Mouse (Mus musculus): Measurements from ENCODE around the gene Tmem136. TPM values are rescaled to one million over a fixed set of nuclear protein-coding genes. Genes with fewer than 3 reads are reported as not detected.
"Not testable (repeated sequence)": the region's sequence is repeated elsewhere in the genome, so short reads cannot be mapped to it uniquely, and the experiment has no call there.

Gene Tmem136
- polyA plus RNA-seq, 1 experiment from 2014 or later, result 4.0 TPM

DNA sequence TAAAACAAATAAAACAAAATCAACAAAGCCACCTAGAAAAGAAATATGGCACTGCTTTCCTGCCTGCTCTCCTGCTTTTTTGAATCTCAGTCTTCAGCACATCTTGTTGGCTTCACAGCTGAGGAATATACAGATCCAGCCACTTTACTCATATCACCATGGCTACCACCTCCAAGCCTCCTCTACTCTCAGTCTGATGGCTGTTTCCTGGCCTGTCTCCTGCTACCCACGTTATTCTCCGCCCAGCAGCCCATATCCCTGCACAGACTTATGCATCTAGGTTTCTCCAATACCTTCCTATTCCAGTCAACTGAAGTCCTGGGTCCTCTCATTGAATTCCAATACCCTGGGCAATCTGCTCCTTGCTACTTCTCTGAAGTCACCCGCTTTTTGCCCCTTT, 17.2 kb upstream of the Tmem136 start:
- Histone ChIP-seq H3K4me2 (ENCODE audit: low read depth, low read length) (no peak overlapping the region), H3K9me3 (replicated peaks; ENCODE audit: control insufficient read depth, low read length) (no peaks in the 10 kb centered on the region), H3K4me1 (ENCODE audit: control insufficient read depth, insufficient read depth, low read length) (no peaks in the 10 kb centered on the region), H3K36me3 (ENCODE audit: control insufficient read depth, insufficient read depth, low read length) (no peaks in the 10 kb centered on the region), H3K27me3 (ENCODE audit: control insufficient read depth, insufficient read depth, low read length) (no peaks in the 10 kb centered on the region), H3K9ac (ENCODE audit: low read length) (no peak overlapping the region), H3K27ac (ENCODE audit: low read length) (no peak overlapping the region), H3K4me3 (replicated peaks; ENCODE audit: low read length) (no peak overlapping the region)
- 82% methylated on average over 3 of the region's 3 CpGs for WGBS
- ATAC-seq (ENCODE audit: insufficient read depth, low FRiP score), result no peak

DNA sequence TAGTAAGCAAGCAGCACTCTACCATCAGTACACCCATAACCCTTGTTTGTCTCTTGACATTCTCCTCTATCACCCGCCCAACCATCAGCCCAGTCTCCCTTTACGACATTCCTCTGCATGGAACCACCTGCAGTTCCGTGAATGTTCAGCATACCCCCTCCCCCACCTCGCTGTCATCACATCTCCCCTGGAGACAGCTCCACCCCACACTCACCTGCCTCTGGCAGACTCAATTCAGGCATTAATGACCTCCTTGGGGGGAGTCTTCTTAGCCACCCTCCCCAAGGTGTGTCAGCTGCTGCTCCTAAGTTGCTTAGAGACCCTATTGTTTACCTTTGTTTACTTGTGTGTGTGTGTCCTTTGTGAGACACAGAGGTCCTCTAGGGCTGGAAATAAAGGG, 16.0 kb upstream of the Tmem136 start:
- Histone ChIP-seq H3K27ac (ENCODE audit: low read length) (no peak overlapping the region), H3K9ac (ENCODE audit: low read length) (no peak overlapping the region), H3K36me3 (ENCODE audit: control insufficient read depth, insufficient read depth, low read length) (no peaks in the 10 kb centered on the region), H3K9me3 (replicated peaks; ENCODE audit: control insufficient read depth, low read length) (no peaks in the 10 kb centered on the region), H3K4me3 (replicated peaks; ENCODE audit: low read length) (no peak overlapping the region), H3K4me1 (ENCODE audit: control insufficient read depth, insufficient read depth, low read length) (peaks cover 4% of the 10 kb centered on the region; the same call in 1 of the 2 replicates), H3K27me3 (ENCODE audit: control insufficient read depth, insufficient read depth, low read length) (no peaks in the 10 kb centered on the region), H3K4me2 (ENCODE audit: low read depth, low read length) (no peak overlapping the region)
- 33% methylated on average over 4 of the region's 4 CpGs for WGBS
- ATAC-seq (ENCODE audit: insufficient read depth, low FRiP score), result no peak

DNA sequence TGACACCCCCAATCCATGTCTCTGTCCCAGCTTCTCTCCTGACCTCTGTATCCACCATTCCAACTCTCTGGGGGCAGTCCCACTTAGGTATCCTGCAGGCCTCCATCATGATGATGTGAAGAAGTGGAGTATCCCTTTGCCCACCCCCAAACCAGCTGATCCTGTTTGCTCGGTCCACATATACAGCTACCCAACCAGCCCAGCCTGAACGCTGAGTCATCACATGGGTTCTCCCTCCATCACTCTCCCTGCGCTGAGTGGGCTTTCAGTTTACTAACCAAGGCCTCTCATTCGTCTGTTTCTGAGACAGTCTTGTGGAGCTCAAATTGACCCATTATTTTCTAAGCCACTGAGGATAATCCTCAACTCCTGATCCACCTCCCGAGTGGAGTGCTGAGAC, 15.6 kb upstream of the Tmem136 start:
- no peaks in the 10 kb centered on the region for H3K27me3 ChIP-seq (ENCODE audit: control insufficient read depth, insufficient read depth, low read length)
- H3K27ac ChIP-seq (ENCODE audit: low read length), result no peak overlapping the region
- no peak overlapping the region for H3K4me3 ChIP-seq (replicated peaks; ENCODE audit: low read length)
- no peaks in the 10 kb centered on the region for H3K36me3 ChIP-seq (ENCODE audit: control insufficient read depth, insufficient read depth, low read length)
- 62% methylated on average over 5 of the region's 5 CpGs for WGBS
- no peak overlapping the region for H3K4me2 ChIP-seq (ENCODE audit: low read depth, low read length)
- no peaks in the 10 kb centered on the region for H3K9me3 ChIP-seq (replicated peaks; ENCODE audit: control insufficient read depth, low read length)
- H3K4me1 ChIP-seq (ENCODE audit: control insufficient read depth, insufficient read depth, low read length), result peaks cover 4% of the 10 kb centered on the region; the same call in 1 of the 2 replicates
- no peak for ATAC-seq (ENCODE audit: insufficient read depth, low FRiP score)
- H3K9ac ChIP-seq (ENCODE audit: low read length), result no peak overlapping the region

DNA sequence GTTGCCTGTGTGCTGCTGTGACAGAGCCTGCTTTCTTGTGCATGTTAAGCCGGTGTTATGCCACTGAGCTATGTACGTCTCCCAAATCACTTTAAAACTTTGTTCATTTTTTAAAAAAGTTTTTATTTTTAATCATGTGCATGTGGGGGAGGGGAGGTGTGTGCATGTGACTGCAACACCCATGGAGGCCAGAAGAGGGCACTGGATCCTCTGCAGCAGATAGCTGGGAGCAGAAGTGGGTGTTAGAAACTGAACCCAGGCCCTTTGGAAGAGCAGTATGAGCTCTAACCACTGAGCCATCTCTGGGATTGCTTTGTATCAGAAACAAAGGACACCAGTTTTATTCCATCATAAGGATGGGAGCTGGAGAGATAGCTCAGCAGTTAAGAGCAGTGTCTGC, 14.3 kb upstream of the Tmem136 start:
- Histone ChIP-seq H3K9ac (ENCODE audit: low read length) (no peak overlapping the region), H3K27me3 (ENCODE audit: control insufficient read depth, insufficient read depth, low read length) (no peaks in the 10 kb centered on the region), H3K27ac (ENCODE audit: low read length) (no peak overlapping the region), H3K9me3 (replicated peaks; ENCODE audit: control insufficient read depth, low read length) (no peaks in the 10 kb centered on the region), H3K4me3 (replicated peaks; ENCODE audit: low read length) (no peak overlapping the region), H3K4me2 (ENCODE audit: low read depth, low read length) (no peak overlapping the region), H3K4me1 (ENCODE audit: control insufficient read depth, insufficient read depth, low read length) (peaks cover 4% of the 10 kb centered on the region; the same call in 1 of the 2 replicates), H3K36me3 (ENCODE audit: control insufficient read depth, insufficient read depth, low read length) (no peaks in the 10 kb centered on the region)
- 91% methylated on average over 2 of the region's 2 CpGs for WGBS
- no peak for ATAC-seq (ENCODE audit: insufficient read depth, low FRiP score)

DNA sequence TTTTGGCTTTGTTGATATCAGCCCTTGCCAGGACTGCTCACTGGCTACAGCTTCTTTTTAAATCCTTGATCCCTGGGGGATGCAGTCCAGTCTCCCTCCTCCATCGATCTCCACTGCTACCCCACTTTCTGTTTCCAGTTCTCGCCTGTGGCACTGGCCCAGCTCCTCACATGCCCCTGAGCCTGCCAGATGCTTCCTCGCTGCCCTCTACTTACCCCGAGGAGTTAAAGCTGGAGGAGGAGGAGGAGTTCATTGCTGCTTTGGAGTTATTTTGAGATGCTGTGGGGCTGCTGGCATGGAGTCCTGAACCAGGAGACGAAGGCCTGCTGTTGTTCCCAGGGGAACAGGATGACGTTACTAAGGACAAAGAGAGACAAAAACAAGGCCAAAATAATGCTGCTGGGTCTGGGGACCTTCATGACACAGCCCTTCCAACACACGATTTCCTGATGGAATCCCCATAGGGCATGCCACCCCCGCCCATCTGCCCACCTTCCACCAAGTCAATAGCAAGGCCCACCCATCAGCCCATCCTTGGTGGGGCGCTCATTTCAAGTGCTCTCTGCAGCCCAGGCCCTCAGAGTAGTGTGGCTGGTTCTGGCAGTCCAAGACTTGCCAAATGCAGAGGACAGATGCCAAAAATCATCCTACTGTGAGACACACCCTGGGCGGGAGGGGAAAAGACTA, 10.9 kb upstream of the Tmem136 start:
- no peak overlapping the region for H3K4me3 ChIP-seq (replicated peaks; ENCODE audit: low read length)
- no peaks in the 10 kb centered on the region for H3K9me3 ChIP-seq (replicated peaks; ENCODE audit: control insufficient read depth, low read length)
- no peak overlapping the region for H3K9ac ChIP-seq (ENCODE audit: low read length)
- peaks cover 4% of the 10 kb centered on the region; the same call in 1 of the 2 replicates for H3K4me1 ChIP-seq (ENCODE audit: control insufficient read depth, insufficient read depth, low read length)
- H3K36me3 ChIP-seq (ENCODE audit: control insufficient read depth, insufficient read depth, low read length), result no peaks in the 10 kb centered on the region
- peak overlapping the region; percentile 29; the same call in 1 of the 2 replicates for H3K27ac ChIP-seq (ENCODE audit: low read length)
- 57% methylated on average over 10 of the region's 10 CpGs for WGBS
- no peak overlapping the region for H3K4me2 ChIP-seq (ENCODE audit: low read depth, low read length)
- H3K27me3 ChIP-seq (ENCODE audit: control insufficient read depth, insufficient read depth, low read length), result no peaks in the 10 kb centered on the region
- peak; percentile 31; the same call in 1 of the 2 replicates for ATAC-seq (ENCODE audit: insufficient read depth, low FRiP score)

DNA sequence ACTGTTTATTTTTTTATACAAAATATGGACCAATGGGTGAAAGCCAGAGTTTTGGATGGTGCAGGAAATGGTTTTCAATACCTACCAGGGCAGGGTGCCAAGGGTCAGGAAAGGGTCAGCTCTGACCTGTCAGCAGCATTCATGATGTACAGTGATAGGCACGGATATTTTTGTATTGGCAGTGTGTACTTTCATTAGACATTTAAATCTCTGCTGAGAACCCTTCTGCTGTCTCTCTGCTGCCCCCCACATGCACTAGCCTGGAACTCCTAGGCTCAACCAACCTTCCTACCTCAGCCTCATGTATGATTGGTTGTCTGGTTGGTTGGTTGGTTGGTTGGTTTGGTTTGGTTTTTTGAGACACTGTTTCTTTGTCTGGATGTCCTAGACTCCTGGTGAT, 6.0 kb upstream of the Tmem136 start:
- Histone ChIP-seq H3K9ac (ENCODE audit: low read length) (no peak overlapping the region), H3K36me3 (ENCODE audit: control insufficient read depth, insufficient read depth, low read length) (no peaks in the 10 kb centered on the region), H3K4me1 (ENCODE audit: control insufficient read depth, insufficient read depth, low read length) (peaks cover under 1% of the 10 kb centered on the region; the same call in 1 of the 2 replicates), H3K27ac (ENCODE audit: low read length) (no peak overlapping the region), H3K27me3 (ENCODE audit: control insufficient read depth, insufficient read depth, low read length) (no peaks in the 10 kb centered on the region), H3K4me3 (replicated peaks; ENCODE audit: low read length) (no peak overlapping the region), H3K9me3 (replicated peaks; ENCODE audit: control insufficient read depth, low read length) (no peaks in the 10 kb centered on the region), H3K4me2 (ENCODE audit: low read depth, low read length) (no peak overlapping the region)
- ATAC-seq (ENCODE audit: insufficient read depth, low FRiP score), result no peak
- 26% methylated on average over 1 of the region's 1 CpGs for WGBS

DNA sequence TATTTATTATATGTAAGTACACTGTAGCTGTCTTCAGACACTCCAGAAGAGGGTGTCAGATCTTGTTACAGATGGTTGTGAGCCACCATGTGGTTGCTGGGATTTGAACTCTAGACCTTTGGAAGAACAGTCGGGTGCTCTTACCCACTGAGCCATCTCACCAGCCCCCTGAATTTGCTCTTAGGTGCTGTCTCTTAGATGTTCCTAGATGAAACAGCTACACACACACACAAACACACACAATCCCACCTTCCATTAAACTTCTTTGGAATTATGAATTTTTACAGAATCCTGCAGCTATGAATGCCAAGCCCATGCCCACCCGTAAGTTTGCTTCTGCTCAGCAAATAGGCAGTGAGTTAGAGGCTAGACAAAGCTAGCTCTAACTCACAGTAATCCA, 5.6 kb upstream of the Tmem136 start:
- not testable (repeated sequence) for ATAC-seq (ENCODE audit: insufficient read depth, low FRiP score); H3K36me3 ChIP-seq (ENCODE audit: control insufficient read depth, insufficient read depth, low read length); H3K9ac ChIP-seq (ENCODE audit: low read length); H3K27ac ChIP-seq (ENCODE audit: low read length); H3K4me1 ChIP-seq (ENCODE audit: control insufficient read depth, insufficient read depth, low read length); H3K4me2 ChIP-seq (ENCODE audit: low read depth, low read length); H3K9me3 ChIP-seq (replicated peaks; ENCODE audit: control insufficient read depth, low read length); H3K27me3 ChIP-seq (ENCODE audit: control insufficient read depth, insufficient read depth, low read length); H3K4me3 ChIP-seq (replicated peaks; ENCODE audit: low read length)
- 83% methylated on average over 2 of the region's 2 CpGs for WGBS

DNA sequence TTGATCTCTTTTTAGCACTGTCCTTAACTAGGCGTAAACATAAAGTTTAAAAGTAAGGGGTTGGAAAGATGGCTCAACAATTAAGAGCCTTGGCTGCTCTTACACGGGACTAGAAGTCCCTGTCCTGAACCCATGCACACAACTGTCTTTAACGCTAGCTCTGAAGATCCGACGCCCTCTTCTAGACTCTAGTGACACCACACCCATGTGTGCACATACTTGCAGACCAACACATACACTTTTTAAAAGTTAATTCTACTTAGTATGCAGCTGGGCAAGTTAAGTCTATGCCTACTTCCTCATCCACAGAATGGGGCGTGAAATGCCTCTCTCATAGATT, 597 bp upstream of the Tmem136 start:
- H3K27ac ChIP-seq (ENCODE audit: low read length), result no peak overlapping the region
- H3K4me3 ChIP-seq (replicated peaks; ENCODE audit: low read length), result no peak overlapping the region
- peaks cover 7% of the 10 kb centered on the region for H3K4me1 ChIP-seq (ENCODE audit: control insufficient read depth, insufficient read depth, low read length)
- 75% methylated on average over 6 of the region's 6 CpGs for WGBS
- no peaks in the 10 kb centered on the region for H3K36me3 ChIP-seq (ENCODE audit: control insufficient read depth, insufficient read depth, low read length)
- ATAC-seq (ENCODE audit: insufficient read depth, low FRiP score), result peak; percentile 18; the same call in 1 of the 2 replicates
- no peaks in the 10 kb centered on the region for H3K27me3 ChIP-seq (ENCODE audit: control insufficient read depth, insufficient read depth, low read length)
- H3K9me3 ChIP-seq (replicated peaks; ENCODE audit: control insufficient read depth, low read length), result no peaks in the 10 kb centered on the region
- no peak overlapping the region for H3K9ac ChIP-seq (ENCODE audit: low read length)
- peak overlapping the region; percentile 73; the same call in 1 of the 2 replicates for H3K4me2 ChIP-seq (ENCODE audit: low read depth, low read length)

DNA sequence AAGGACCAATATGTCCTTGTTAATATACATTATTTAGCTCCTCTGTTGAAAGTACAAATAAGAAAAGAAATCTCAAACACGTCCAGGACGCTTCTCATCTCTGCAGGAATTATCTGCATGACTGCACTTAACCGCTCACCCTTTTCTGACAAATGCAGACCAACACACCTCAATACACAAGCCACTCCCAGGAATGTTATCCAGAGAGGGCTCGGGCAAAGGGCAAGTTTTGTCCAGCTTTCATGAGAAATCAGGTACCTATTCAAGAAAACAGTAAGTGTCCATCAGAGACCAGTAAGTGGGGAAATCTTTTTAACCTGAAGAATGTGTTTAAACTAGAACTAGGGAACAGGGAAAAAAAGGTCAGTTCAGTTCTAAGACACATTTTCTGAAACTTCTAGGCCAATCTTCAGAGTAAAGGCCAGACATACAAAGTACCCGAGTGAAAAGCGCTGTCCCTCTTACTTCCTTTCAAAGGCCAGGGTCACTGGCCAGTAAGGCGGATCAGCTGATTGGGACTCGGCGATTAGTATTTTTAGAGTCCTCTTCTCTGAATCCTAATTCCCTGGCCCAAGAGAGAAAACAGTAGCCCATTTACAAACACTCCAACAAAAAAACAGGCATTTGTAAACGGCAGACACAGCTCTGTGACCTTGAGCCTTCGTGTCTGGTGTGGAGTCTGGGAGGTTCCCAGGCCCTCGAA, 788 bp downstream of the Tmem136 start:
- WGBS, result 27% methylated on average over 12 of the region's 12 CpGs
- no peak for ATAC-seq (ENCODE audit: insufficient read depth, low FRiP score)
- Histone ChIP-seq H3K27ac (ENCODE audit: low read length) (no peak overlapping the region), H3K36me3 (ENCODE audit: control insufficient read depth, insufficient read depth, low read length) (no peaks in the 10 kb centered on the region), H3K27me3 (ENCODE audit: control insufficient read depth, insufficient read depth, low read length) (no peaks in the 10 kb centered on the region), H3K4me2 (ENCODE audit: low read depth, low read length) (peak overlapping the region; percentile 73), H3K9me3 (replicated peaks; ENCODE audit: control insufficient read depth, low read length) (no peaks in the 10 kb centered on the region), H3K4me1 (ENCODE audit: control insufficient read depth, insufficient read depth, low read length) (peaks cover 7% of the 10 kb centered on the region), H3K9ac (ENCODE audit: low read length) (peak overlapping the region; percentile 76), H3K4me3 (replicated peaks; ENCODE audit: low read length) (peak overlapping the region; percentile 63)
